Mouse (Mus musculus) ovary, adult 18-20 months (tissue): ENCODE measurements around the gene Gm20877.
"Not testable (repeated sequence)": the region's sequence is repeated elsewhere in the genome, so short reads cannot be mapped to it uniquely, and the experiment has no call there.

Source experiments
- DNase-seq: peaks from one replicate; pipeline ENCODE4 v3.0.0; 2022; ENCODE audit warnings: low spot score, mixed read lengths

The Gm20877 gene

DNA sequence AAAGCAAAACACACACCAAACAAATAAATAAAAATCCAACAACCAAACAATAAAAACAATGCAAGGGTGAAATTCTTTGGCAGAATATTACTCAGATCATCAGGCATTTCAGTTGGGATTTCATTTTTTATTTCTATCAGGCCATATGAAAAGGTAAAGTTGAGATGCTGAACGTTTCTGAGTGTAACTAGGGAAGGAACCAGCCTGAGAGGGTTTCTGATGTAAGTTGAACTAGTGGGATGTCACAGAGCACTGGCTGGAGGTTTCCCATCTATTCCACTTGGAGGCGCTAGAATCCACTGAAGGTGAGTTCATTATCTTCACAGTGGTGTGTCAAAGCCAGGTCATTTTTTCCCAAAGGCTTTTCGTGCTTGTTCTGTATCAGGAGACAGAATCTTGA, at the start of gene Gm20877:
Gene Gm20877, plus strand, starts transcription at position 301 of the 400 bp plus-strand sequence.
- not testable (repeated sequence) for DNase-seq
